Comparison of ENCODE assay signal across 8 mouse cellular contexts in genomic region chr16:32878157-32878598, GRCm38 (mm10). TPM values are rescaled to one million over a fixed set of nuclear protein-coding genes. Genes with fewer than 3 reads are reported as not detected.
A peak's percentile ranks its signal among the peaks of the same experiment; 100 is the strongest.
DNase-seq lines count a peak whose midpoint lies in the region; ATAC-seq and TF ChIP-seq lines count a peak whose summit lies in the region.

No protein-coding gene starts in this region.

- peak overlapping the region; percentile 87 for H3K4me3 ChIP-seq in limb, embryonic 15.5 days
- H3K4me3 ChIP-seq in olfactory bulb, adult 2 months (ENCODE audit: insufficient read depth, low read depth, low read length) = peak overlapping the region; percentile 79

- H3K4me2 ChIP-seq in limb, embryonic 15.5 days = peak overlapping the region; percentile 75

- TF ChIP-seq CTCF in olfactory bulb, adult 2 months (IDR thresholded peaks at IDR 0.05; ENCODE audit: insufficient read depth, low read depth, low read length) = no peak

- DNase-seq in layer of hippocampus, postnatal 36 days = peak; percentile 11 to 12
- no peak for DNase-seq in layer of hippocampus, adult 9-11 months
- DNase-seq in ZHBTc4 (ENCODE audit: low read depth, low spot score) = peak; percentile 16
- peak; percentile 23 for DNase-seq in forelimb bud, embryonic 11.5 days (ENCODE audit: low read depth, low spot score)
- no peak for DNase-seq in right cerebral cortex, postnatal 14 days
- no peak for DNase-seq in left cerebral cortex, postnatal 36 days (ENCODE audit: low spot score in 2 of 2)

- intact Hi-C loops in left cerebral cortex, postnatal 36 days (cut with DNase I) = loop anchor here (5.0 kb wide), 2 partner anchors 66 to 504 kb away; partner anchors contain the start of genes Smbd1 and Zfp148

- TF ChIP-seq POLR2A in olfactory bulb, adult 2 months (IDR thresholded peaks at IDR 0.05; ENCODE audit: insufficient read depth, low read depth, low read length) = no peak

- no peaks in the 10 kb centered on the region for H3K36me3 ChIP-seq in limb, embryonic 15.5 days

- H3K27me3 ChIP-seq in limb, embryonic 15.5 days = no peaks in the 10 kb centered on the region

- peak overlapping the region; percentile 82 for H3K9ac ChIP-seq in limb, embryonic 15.5 days

- peak overlapping the region; percentile 92 for H3K27ac ChIP-seq in limb, embryonic 15.5 days
- no peak overlapping the region for H3K27ac ChIP-seq in olfactory bulb, adult 2 months (ENCODE audit: insufficient read depth, low read depth, low read length)

- peak; percentile 8; the same call in 1 of the 2 replicates for ATAC-seq in limb, embryonic 15.5 days (ENCODE audit: insufficient number of reproducible peaks, low FRiP score, low TSS enrichment, low read depth)

- under 1% methylated on average over 33 of the region's 34 CpGs for whole genome bisulfite sequencing in limb, embryonic 15.5 days
- 1% methylated on average over 34 of the region's 34 CpGs for WGBS in olfactory bulb, adult 2 months

- peaks cover 20% of the 10 kb centered on the region for H3K4me1 ChIP-seq in limb, embryonic 15.5 days
- peaks cover 10% of the 10 kb centered on the region for H3K4me1 ChIP-seq in olfactory bulb, adult 2 months (ENCODE audit: control insufficient read depth, insufficient read depth, low read length)

- H3K9me3 ChIP-seq in limb, embryonic 15.5 days = no peaks in the 10 kb centered on the region

RNA-seq across cellular contexts. Expression of gene Rubcn, which starts 0.6 kb away (rescaled TPM):
- 10 to 100 TPM; 61.4 to 62.4 TPM for total RNA-seq in layer of hippocampus, postnatal 36 days (2021)
- 22.7 and 24.2 TPM in 2 replicates for polyA plus RNA-seq in limb, embryonic 15.5 days (2015; fragmentation: Nextera tagmentation; extraction: Ambion mirVana)
- polyA plus RNA-seq in olfactory bulb, adult 2 months (2012; ENCODE audit: insufficient read depth, insufficient read length, low replicate concordance, missing spikeins) = not detected in 2 replicates
- total RNA-seq in left cerebral cortex, postnatal 36 days (2021) = 10 to 100 TPM; 60.7 to 72.2 TPM

RNA-seq across cellular contexts. Expression of gene Fyttd1, which starts 0.9 kb away (rescaled TPM):
- total RNA-seq in layer of hippocampus, postnatal 36 days (2021) = 100 to 1,000 TPM; 114 to 118 TPM
- 102 TPM in 2 replicates for polyA plus RNA-seq in limb, embryonic 15.5 days (2015; fragmentation: Nextera tagmentation; extraction: Ambion mirVana)
- not detected in 2 replicates for polyA plus RNA-seq in olfactory bulb, adult 2 months (2012; ENCODE audit: insufficient read depth, insufficient read length, low replicate concordance, missing spikeins)
- 100 to 1,000 TPM; 115 to 121 TPM for total RNA-seq in left cerebral cortex, postnatal 36 days (2021)

RNA-seq across cellular contexts. Expression of gene Lrch3, which starts 35.7 kb away (rescaled TPM):
- total RNA-seq in layer of hippocampus, postnatal 36 days (2021) = 10 to 100 TPM; 43.8 to 47.4 TPM
- polyA plus RNA-seq in limb, embryonic 15.5 days (2015; fragmentation: Nextera tagmentation; extraction: Ambion mirVana) = 23.1 TPM in 2 replicates
- not detected in 2 replicates for polyA plus RNA-seq in olfactory bulb, adult 2 months (2012; ENCODE audit: insufficient read depth, insufficient read length, low replicate concordance, missing spikeins)
- 10 to 100 TPM; 31.5 to 39.3 TPM for total RNA-seq in left cerebral cortex, postnatal 36 days (2021)

Comparison
In these comparisons a context has a peak if more than half of its experiments do, and no peak if none do; other contexts are left out.
1. DNase-seq: peak in layer of hippocampus, postnatal 36 days (2 of 2), ZHBTc4 (single experiment) and forelimb bud, embryonic 11.5 days (single experiment); none in layer of hippocampus, adult 9-11 months (single experiment), right cerebral cortex, postnatal 14 days (single experiment) and left cerebral cortex, postnatal 36 days (0 of 2).